Mouse (Mus musculus) Muller cell, postnatal 12 days (primary cell): ENCODE measurements around the gene Olfr552.
"Not testable (repeated sequence)": the region's sequence is repeated elsewhere in the genome, so short reads cannot be mapped to it uniquely, and the experiment has no call there.

Experiments
- DNase-seq: peaks from one replicate; pipeline ENCODE4 v3.0.0-alpha.2; 2015; ENCODE audit errors: inconsistent ontology term

The Olfr552 gene

DNA sequence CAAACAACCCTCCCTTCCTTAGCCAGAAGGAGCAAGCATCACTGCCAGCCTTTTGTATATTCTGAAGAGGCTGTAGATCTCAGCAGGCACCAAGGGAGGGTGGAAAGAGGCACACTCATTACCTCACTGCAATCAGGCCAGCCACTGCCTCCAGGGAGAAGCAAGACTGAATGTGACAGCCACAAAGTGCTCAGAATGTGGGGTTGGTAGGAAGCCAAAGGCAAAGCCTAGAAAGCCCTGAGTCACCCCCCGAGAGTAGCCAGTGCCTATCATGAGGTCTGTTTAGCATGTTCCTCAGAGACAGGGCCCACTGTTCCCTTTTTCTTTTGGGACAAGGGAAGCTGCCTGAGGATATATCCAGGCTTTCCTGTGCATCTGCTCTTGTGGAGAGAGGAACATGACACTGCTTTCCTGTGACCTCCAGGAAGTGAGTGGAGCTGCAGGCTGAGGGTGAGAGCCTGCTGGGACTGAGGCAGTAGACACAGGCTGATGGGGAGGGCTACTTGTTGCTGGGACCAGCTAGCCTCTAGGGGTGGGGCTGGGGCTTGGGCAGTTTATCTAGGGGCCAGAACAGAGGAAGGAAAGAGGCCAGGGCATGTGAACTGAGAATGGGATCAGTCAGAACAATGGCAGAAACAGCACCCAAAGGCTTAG is at the start of gene Olfr552:
Olfr552 (plus strand) TSS at position 393 of the 654 bp plus-strand sequence.
- DNase-seq: peak; percentile 70

DNA sequence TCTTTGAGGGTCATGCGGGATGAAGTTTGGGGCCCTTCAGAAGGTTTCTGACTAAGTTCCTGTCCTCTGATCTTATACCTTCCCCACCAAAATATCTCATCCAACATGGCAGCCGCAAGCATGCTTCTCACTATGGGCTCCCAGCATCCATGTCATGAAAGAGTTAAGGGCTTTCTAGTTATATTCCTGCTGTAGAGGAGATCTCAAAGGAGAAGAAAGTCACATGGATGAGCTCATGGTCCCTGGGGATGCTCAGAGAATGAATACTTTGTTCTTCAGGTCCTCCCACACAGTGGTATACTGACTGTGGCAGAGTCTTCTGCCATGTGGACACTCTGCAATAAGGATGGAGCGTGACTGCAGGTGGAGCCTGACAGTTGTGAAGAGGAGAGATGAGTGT is 48.0 kb upstream of the Olfr552 start, which contains the start of gene Olfr549:
Olfr549 (plus strand) TSS at position 301 of the 400 bp plus-strand sequence.
- DNase-seq: no peak

DNA sequence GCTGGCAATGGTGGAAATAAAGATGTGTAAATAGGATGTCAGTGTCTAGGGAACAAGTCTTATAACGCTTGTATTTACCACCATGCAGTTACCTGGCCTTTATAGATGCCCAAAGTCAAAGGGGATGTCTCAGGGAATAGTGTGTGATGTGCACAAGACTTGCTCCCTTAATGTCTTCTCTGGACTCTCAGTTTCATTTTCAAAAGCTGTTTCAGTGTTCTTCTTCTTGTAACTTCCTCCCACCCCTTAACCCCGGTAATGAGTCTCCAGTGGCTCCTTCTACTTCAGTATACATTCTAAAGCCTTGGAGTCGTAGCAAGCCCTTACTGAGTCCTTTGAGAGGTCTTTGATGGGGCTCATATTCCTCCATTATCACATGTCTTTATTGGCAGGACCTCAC is 44.3 kb upstream of the Olfr552 start:
- DNase-seq: no peak

DNA sequence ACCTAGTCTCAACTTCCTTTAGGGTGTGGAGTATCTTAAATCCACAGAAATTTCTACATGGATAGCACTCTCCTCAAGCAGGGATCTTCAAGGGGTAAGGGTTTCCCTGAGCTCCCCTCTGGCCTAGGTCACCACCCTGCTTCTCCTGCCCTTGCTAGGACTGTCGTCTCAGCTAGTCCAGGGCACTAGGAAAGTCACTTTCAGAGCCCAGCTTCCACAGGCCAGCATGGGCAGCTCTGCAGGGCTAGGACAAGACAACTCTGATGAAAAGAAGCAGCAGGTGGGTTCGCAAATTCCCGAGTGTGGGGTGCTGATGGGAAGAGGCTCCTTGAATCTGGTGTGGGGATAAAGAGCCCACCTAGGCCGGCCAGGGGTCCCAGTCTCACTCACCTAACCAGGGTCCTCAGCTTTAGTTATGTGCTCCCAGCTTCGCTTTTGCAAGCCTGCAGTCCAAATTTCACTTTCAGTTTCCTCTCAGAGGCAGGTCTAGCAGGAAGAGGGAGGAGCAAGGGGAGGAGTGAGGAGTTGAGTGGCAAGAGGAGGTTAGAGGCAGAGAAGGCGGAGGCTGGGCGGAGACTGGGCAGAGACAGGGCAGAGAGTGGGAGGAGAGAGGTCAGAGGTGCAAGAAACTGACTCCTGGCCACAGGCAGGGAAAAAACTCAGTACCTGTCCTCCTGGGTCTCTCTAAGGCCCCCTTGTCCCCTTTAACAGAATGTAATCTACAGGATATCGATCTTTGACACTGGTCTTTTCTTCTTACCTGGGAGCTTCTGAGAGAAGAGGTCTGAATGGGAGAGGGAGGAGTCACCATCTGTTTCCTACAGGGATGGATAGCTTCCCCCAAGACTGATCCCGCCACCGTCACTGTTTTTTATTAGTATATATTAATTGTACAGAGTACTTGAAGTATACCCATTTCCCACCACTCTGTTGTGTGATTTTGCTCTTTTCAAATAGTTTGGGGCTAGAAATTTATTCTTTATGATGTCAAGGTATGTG is 32.3 kb upstream of the Olfr552 start, which contains the start of gene Trim21:
Trim21 (minus strand) TSS at position 488 of the 999 bp plus-strand sequence.
- DNase-seq: peak; percentile 86

DNA sequence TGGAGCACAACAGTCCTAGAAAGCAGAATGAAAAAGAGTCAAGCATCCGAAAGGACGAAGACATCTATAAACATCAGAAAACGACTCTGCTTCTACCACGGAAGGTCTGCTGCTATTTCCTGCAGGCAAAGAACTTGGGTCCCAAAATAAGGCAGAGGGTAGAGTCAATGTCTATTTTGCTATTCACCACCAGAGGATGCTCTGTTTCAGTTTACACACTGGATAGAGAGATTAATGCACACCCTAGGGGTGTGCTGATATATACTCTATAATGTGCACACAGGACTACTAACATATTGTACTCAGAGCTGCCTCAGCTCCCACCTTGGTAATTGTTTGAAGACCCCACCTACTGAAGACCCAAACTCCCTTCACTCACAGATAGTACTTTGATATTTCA is 31.4 kb upstream of the Olfr552 start:
- DNase-seq: no peak

DNA sequence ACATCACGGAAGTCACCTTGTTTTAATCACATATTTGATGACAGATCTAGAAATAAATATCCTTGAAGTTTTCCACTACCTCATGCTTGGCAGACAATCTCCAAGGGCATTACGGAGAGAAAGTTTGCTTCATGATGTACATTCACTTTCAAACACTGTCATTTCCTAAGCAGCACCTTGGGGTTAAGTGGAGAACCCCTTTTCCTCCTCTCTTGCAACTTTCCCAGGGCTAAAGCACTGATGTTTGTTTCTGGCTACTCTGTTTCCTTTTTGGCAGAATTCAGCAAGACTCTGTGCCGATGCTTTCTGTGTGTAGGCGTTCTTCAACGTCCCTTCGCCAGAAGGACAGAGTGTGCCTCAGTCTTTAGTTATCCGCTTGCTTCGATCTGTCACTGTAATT is 26.4 kb upstream of the Olfr552 start, which contains the start of gene Olfr550:
Olfr550 (plus strand) TSS at position 301 of the 400 bp plus-strand sequence.
- DNase-seq: no peak

DNA sequence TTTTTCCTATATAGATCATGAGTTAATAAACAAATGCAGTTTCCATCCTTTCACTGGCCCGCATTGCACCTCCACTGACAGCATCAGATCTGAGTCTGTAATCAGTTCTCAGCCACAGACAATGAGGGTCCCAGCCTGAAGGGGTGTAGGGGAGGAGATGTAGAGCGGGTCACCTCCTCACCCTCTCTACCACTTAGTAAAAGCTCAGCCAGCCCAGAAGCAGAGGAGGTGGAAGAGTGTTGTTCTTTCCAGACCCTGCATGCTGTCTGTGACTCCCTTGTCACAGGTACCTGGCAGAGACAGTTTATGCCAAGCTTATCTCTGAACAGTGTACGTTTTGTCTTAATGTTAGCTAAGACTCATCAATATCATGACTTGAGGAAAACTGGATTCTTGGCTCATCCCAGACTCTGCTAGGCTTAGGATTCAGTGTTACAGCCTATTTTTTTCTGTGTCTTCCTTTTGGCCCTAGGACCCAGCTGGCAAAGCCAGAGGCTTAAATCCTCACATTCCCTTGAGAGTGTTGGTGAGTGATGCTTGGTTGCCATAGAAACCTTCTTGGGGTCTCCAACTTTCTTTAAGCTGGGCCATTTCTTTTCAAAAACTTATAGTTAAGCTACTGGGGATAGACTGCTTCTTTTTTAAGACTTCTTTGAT is 24.3 kb upstream of the Olfr552 start:
- DNase-seq: no peak

DNA sequence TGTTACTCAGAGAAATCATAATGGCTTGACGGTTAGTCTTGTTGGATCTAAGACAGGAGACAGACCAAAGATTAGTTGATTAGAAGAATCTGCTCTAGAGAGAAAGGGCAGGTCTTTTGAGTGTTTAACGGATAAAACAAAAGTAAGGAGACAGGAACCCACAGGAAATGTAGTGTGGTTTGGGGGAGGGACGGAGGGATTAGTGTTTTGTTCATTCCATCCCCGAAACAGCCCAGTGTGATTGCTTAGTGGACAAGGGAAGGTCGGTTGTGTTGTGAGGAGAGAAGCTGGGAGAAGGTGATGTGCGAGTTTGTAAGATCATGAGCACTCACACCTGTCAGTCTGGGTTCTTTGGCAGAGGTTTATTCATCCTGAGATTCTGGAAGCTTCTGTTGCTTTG is 21.6 kb upstream of the Olfr552 start:
- no peak for DNase-seq

DNA sequence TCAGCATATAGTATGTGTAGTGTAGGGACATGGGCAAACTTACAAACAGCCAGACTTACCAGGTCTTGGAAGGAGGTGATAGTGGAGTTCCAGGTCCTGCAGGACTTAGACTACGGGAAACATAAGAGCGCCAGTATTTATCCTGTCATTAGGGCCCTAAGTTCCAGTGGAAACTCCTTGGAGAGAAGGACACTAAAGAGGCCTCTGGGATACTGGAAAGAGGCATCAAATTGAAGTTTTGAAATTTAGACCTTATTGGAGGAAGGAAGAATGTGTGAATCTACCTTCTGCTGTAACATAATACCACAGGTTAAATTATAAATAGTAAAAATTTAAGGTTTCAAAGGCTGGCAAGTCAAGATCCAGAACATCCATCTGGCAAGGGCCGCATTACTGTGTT is 5.8 kb upstream of the Olfr552 start, which contains the start of gene Olfr551:
Olfr551 (minus strand) TSS at position 101 of the 400 bp plus-strand sequence.
- DNase-seq: no peak

DNA sequence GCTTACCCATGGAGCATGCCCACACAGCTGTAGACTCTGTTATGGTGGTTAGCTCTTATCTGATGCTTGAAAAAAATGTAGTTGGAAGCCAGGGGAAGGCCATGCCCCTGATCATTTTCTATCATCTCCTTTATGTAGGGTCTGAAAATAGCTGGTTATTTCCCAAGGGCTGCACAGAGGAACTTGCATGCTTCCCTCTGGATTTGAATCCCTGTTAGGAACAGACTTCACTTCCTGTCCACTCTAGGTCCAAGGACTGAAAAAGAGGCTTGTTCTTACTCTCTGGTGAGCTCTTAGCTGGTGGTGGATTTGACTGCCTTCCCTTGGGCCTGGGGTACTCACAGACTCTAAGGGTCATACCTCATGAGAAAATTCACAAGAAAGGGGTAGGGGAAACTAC is 20.5 kb downstream of the Olfr552 start, which contains the start of gene Olfr553:
Olfr553 (minus strand) TSS at position 101 of the 400 bp plus-strand sequence.
- no peak for DNase-seq

DNA sequence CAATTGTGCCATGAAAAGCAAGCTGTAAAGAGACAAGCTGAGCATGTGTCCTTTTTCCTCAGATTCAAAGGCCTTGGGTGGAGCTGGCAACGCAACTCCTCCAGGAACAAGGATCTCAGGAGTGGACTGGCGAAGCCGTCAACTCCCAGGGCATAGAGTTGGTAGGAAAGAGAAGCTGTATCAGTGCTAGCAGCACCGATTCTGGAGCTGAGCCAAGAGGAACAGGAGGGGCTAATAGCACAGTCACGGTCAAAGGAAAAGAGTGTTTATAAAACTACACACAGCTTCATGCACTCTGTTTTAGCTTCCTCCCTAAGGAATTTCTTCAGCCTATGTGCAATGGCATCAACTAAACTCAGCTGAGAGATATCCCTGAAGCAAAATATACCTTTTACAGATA is 22.0 kb downstream of the Olfr552 start:
- no peak for DNase-seq

DNA sequence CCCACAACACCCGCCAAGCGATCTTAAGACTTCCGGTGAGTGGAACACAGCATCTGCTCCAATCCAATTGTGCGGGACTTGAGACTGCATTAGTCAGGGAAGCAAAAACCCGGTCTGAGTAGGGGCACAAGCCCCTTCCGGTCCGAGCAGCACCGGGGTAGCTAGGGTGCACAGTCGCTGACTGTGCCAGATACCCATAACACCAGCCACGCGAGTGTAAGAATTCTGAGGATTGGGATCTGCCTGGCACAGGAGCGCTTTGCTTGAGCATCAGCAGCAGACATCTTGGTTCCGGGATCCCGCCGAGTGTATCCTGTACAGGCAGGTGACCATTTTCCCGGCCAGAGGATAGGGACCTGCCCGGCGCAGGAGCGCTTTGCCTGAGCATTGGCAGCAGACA is 22.8 kb downstream of the Olfr552 start:
- DNase-seq: not testable (repeated sequence)

DNA sequence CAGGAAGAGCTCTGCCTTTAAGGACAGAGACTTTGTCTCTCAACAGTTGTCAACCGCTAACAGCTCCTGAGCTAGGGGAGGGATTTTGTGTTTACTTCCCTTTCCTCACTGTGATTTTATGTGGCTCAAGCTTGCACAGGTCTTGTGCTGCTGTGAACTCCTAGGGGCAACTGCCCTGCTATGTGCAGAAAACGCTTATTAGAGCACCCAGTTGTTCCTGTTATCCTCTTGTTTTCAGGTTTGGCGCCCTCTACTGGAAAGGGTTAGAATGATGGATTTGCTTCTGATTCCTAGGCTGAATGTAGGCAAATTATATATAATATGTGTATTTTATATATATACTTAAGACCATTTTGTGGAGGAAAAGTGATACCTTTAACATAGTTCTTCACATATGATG is 39.1 kb downstream of the Olfr552 start:
- DNase-seq: peak; percentile 31

DNA sequence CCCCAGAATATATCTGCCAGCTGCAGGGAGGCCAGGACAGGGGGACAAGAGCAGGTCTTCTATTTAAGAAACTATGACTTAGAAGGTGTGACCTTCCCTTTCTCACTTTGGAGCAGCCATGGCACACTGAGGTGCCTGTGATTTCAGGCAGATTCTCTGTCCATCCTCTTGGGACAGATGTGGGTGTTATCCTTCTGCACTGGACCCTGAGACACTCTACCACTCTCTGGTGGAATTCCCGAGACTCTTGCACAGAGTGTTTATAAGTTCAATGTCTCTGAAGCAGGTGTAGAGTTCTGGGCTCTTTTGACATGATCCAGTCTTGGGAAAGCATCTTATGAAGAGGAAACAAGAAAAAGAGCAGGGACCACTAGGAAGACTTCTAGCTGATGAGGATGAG is 40.6 kb downstream of the Olfr552 start, which contains the start of gene Olfr554:
Olfr554 (plus strand) TSS at position 301 of the 400 bp plus-strand sequence.
- DNase-seq: no peak

DNA sequence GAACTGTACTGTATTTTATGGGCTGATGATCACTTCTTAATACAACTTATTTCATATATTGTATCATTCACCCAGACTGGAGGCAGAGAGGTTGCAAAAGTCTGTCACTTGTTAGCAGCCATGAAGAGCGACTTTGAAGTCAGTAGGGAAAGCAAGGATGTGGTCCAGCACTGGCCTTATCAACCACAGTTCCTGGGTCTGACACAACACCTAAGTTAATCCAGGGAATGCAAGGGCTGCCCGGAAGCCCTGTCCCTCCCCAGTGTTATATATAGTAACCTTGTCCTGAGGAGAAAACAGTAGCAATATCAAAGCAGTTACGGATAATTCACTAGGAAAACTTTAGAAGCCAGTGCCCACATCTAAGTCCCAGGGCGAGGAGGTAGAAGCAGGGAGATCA is 47.4 kb downstream of the Olfr552 start:
- not testable (repeated sequence) for DNase-seq
